Mouse (Mus musculus) hindbrain, embryonic 11.5 days (tissue): ENCODE measurements around the gene Pomp. TPM values are rescaled to one million over a fixed set of nuclear protein-coding genes. Genes with fewer than 3 reads are reported as not detected.

Experiments
- ATAC-seq: fragments of 200-750 bp; cut with Nextera tagmentation; 2 replicates; pipeline ENCODE4 v1.8.0; 2017; ENCODE audit warnings: mild to moderate bottlenecking, moderate TSS enrichment, moderate library complexity; ENCODE audit not compliant: low FRiP score
- DNase-seq: peaks from one replicate; pipeline ENCODE4 v3.0.0-alpha.2; 2015; ENCODE audit warnings: low spot score
- H3K27ac ChIP-seq: fragments of 300-500 bp; sonication (generic); 2 replicates; pipeline ENCODE4 v1.5.1; 2014; ENCODE audit warnings: mild to moderate bottlenecking, low read depth, low read length
- H3K27me3 ChIP-seq: fragments of 300-500 bp; sonication (generic); 2 replicates; pipeline ENCODE4 v1.6.1; 2014; ENCODE audit warnings: mild to moderate bottlenecking, low read length, moderate library complexity, mixed read lengths; ENCODE audit not compliant: control insufficient read depth, insufficient read depth
- H3K36me3 ChIP-seq: fragments of 300-500 bp; sonication (generic); 2 replicates; pipeline ENCODE4 v1.6.1; 2014; ENCODE audit warnings: mild to moderate bottlenecking, low read length, moderate library complexity, mixed read lengths; ENCODE audit not compliant: control insufficient read depth, insufficient read depth
- H3K4me1 ChIP-seq: fragments of 300-500 bp; sonication (generic); replicated peaks from 2 replicates; pipeline ENCODE4 v1.6.1; 2014; ENCODE audit warnings: low read length, mixed read lengths; ENCODE audit not compliant: control insufficient read depth, insufficient read depth
- H3K4me2 ChIP-seq: fragments of 300-500 bp; sonication (generic); replicated peaks from 2 replicates; pipeline ENCODE4 v1.6.1; 2014; ENCODE audit warnings: mild to moderate bottlenecking, low read depth, low read length
- H3K4me3 ChIP-seq: fragments of 300-500 bp; sonication (generic); 2 replicates; pipeline ENCODE4 v1.5.1; 2014; ENCODE audit warnings: low read depth, low read length
- H3K9ac ChIP-seq: fragments of 300-500 bp; sonication (generic); 2 replicates; pipeline ENCODE4 v1.6.1; 2014; ENCODE audit warnings: low read depth, low read length
- H3K9me3 ChIP-seq: fragments of 300-500 bp; sonication (generic); 2 replicates; pipeline ENCODE4 v1.6.1; 2016; ENCODE audit warnings: low read length; ENCODE audit not compliant: control insufficient read depth
- WGBS: fragments of 180-500 bp; shearing (Covaris S2); extraction: QIAGEN DNeasy Blood & Tissue Kit; methylation state at CpG from one replicate; pipeline ENCODE4 v1.1.7; 2014; 5-methylcytosine and 5-hydroxymethylcytosine counted together
- polyA plus RNA-seq: library from polyadenylated mRNA; unstranded; fragments of >200 nt; fragmentation: Nextera tagmentation; extraction: Ambion mirVana; gene quantifications from 2 replicates; pipeline ENCODE4 v1.2.1, GENCODE M21; 2014

Pomp gene
- 542 and 546 TPM in 2 replicates for polyA plus RNA-seq

DNA sequence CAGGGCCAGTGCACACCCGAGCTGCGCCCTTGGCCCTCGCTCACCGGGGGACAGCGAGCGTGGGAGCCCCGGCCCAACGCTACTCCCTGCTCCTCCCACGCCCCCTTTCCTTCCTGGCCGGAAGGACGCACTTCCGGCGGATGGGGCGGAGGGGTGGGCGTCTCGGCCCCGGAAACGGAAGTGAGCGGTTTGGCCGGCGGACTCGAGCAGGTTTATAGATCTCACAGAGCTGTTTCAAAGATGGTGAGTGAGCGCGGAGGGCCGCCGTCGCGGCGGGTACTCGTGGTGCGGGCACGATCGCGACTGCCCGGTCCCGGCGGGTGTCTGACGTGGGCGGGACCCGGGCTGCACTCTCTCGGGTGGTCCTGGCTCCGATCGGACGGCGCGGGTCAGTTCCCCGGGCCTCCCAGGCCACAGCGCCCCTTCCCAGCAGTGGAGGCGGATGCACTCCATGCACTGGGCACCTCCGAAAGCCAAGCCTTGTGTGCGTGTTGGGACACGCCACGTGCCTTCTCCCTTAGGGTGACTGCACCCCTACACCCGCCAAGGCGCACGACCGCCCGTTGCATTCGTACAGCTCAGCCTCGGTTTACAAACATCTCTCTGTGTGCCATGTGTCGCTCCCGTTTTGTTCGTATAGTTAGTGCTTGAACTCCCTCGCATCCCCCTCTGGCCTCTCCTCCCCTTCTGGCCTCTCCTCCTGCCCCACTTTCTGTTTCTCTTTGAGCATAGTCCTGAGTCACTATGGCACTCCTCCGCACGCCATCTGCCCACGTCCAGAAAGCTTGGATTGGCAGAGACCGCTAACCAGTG lies at the start of gene Pomp:
Gene Pomp (plus strand): TSS at position 13 of the 813 bp plus-strand sequence.
- Histone ChIP-seq H3K27me3 (no peaks in the 10 kb centered on the region), H3K9me3 (no peaks in the 10 kb centered on the region), H3K4me2 (peak within 1 kb of the TSS; percentile 72), H3K27ac (0 out of 2 replicates have a peak within 1 kb of the TSS, but pooled peaks have one; percentile 25), H3K36me3 (no peaks in the 10 kb centered on the region), H3K9ac (peak within 1 kb of the TSS; percentile 68), H3K4me3 (peak within 1 kb of the TSS; percentile 89), H3K4me1 (peaks cover 3% of the 10 kb centered on the region; the same call in 1 of the 2 replicates)
- WGBS: under 1% methylated on average over 59 of the region's 68 CpGs
- DNase-seq (peak; percentile 96), ATAC-seq (peak; percentile 94)

DNA sequence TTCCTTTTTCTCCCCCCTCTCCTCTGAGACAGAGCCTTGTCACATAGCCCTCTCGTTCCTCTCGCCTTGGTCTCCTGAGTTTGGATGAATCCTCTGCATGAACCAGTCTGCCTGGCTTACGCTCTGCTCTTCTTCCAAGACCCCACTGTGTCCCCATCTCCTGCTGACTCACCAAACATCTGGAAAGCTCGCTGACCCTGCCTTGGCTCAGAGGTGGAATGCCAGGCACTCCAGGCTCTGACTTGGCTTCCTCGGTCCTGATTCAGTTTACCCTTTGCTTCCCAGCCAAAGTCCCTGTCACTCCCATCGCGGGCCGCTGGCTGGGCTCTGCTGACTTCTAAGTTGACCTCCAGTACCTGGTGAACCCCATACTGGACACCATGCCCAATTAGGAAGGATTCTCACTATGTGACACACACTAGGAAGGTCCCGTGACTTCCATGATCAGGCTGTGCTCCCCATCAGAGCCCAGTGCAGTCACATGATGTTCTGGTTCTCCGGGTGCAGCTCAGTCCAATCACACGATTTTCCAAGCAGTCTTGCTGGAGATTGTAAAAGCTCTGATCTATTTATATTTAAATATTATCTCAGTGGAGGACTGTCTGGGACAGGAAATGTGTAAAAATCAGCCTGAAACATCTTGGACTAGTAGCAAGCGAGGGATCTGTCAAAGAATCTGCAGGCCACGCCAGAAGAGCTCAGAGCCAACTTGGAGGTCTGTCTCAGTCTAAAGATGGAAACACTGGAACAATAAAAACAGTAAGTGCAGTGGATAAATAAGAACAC lies 47.8 kb upstream of the Pomp start:
- 80% methylated on average over 13 of the region's 13 CpGs for WGBS
- Histone ChIP-seq H3K27ac (no peak overlapping the region), H3K4me2 (no peak overlapping the region), H3K27me3 (no peaks in the 10 kb centered on the region), H3K36me3 (no peaks in the 10 kb centered on the region), H3K9me3 (no peaks in the 10 kb centered on the region), H3K4me3 (no peak overlapping the region), H3K4me1 (no peaks in the 10 kb centered on the region), H3K9ac (no peak overlapping the region)
- ATAC-seq (no peak), DNase-seq (no peak)

DNA sequence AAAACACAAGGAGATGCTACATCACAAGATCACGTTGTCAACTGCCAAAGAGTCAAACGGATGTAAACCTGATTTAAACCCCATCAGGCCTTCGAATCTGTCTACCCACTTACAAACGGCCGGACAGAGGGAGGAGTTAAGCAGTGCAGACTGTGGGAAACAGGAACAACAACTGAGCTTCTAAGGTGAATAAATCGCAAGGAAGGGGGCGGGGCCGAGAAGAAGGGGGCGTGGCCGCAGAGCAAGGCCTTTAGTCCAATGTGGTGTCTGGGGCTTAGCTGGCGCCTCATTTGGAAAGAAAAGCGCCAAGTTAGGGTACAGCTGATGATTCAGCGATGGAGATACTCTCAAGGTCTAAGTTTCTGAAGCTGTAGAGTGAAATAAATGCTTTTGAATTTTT lies 45.3 kb upstream of the Pomp start:
- 84% methylated on average over 13 of the region's 13 CpGs for WGBS
- Histone ChIP-seq H3K9ac (no peak overlapping the region), H3K36me3 (no peaks in the 10 kb centered on the region), H3K27ac (no peak overlapping the region), H3K4me3 (no peak overlapping the region), H3K27me3 (no peaks in the 10 kb centered on the region), H3K4me1 (no peaks in the 10 kb centered on the region), H3K9me3 (no peaks in the 10 kb centered on the region), H3K4me2 (no peak overlapping the region)
- DNase-seq (no peak), ATAC-seq (no peak)

DNA sequence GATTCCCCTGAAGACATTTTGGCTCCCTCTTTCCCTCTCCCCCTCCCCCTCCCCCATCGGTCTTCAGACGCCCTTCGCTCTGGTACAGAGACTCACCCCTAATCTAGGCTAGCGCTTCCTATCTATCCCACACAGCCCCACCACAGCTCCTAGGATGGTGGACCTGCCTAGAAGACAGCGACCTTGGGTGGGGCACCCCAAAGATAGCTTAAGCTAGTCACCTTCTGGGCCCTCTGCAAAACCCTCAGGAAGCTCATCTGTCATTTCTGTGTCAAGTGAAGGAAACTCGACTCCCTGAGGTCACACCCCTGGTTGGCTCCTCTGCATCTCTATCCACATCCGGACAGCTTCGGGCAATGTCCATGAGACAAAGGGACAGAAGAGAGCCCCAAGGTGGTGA lies 44.7 kb upstream of the Pomp start:
- Histone ChIP-seq H3K4me2 (no peak overlapping the region), H3K36me3 (no peaks in the 10 kb centered on the region), H3K4me3 (no peak overlapping the region), H3K9ac (no peak overlapping the region), H3K9me3 (no peaks in the 10 kb centered on the region), H3K27ac (no peak overlapping the region), H3K4me1 (no peaks in the 10 kb centered on the region), H3K27me3 (no peaks in the 10 kb centered on the region)
- no peak for DNase-seq
- ATAC-seq: no peak
- WGBS: 85% methylated on average over 8 of the region's 8 CpGs

DNA sequence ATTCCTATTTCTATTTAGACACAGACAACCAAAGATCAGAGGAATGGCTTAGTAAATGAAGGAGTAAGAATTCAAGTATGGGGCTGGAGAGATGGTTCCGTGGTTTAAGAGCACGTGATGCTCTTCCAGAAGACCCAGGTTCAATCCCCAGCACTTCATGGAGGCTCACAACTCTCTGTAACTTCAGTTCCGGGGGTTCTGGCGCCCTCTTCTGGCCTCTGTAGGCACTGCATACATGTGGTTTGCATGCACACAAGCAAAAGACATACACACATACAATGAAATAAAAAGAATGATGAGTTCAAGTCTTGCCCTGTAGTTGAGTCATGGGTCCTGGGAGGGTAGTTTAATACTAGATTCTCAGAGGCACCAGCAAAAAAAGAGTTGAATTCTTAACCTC lies 43.8 kb upstream of the Pomp start:
- ATAC-seq: no peak
- H3K4me2 ChIP-seq: no peak overlapping the region
- H3K9ac ChIP-seq: no peak overlapping the region
- WGBS: 73% methylated on average over 4 of the region's 4 CpGs
- H3K27ac ChIP-seq: no peak overlapping the region
- H3K4me1 ChIP-seq: no peaks in the 10 kb centered on the region
- no peak overlapping the region for H3K4me3 ChIP-seq
- H3K36me3 ChIP-seq: no peaks in the 10 kb centered on the region
- DNase-seq: no peak
- no peaks in the 10 kb centered on the region for H3K27me3 ChIP-seq
- H3K9me3 ChIP-seq: no peaks in the 10 kb centered on the region

DNA sequence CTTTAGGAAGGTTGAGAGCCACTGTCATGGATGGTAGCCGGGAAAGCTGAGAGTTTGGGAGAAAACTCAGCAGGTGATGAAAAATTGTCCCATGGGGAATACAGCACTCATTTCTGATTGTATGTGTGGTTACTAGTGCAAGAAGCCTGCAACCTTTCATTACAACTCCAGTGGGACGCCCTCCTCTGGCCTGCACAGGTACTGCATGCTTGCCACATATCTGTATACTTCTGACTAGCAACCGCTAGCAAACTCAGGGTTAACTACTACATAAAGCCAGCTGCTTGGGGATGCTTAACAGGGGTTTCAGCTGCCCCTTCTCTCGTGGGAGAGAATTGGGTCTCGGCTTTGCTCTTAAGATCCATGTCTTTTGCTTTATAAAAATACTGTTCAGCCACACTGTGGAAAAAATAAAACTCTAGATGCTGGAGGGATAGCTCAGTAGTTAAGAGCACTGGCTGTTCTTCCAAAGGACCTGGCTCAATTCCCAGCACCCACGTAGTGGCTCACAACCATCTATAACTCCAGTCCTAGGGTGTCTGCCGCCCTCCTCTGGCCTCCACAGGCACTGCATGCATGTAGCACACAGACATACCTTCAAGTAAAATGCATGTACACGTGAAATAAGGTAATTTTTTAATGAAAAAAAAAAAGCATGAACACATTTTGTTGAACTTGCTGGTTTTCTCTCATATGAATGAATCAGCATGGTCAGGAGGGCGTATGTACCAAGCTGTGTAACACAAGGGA lies 42.3 kb upstream of the Pomp start:
- H3K4me1 ChIP-seq: no peaks in the 10 kb centered on the region
- H3K4me3 ChIP-seq: no peak overlapping the region
- no peak for ATAC-seq
- no peak for DNase-seq
- H3K27me3 ChIP-seq: no peaks in the 10 kb centered on the region
- 90% methylated on average over 9 of the region's 9 CpGs for WGBS
- no peaks in the 10 kb centered on the region for H3K36me3 ChIP-seq
- H3K4me2 ChIP-seq: no peak overlapping the region
- H3K27ac ChIP-seq: no peak overlapping the region
- no peaks in the 10 kb centered on the region for H3K9me3 ChIP-seq
- no peak overlapping the region for H3K9ac ChIP-seq

DNA sequence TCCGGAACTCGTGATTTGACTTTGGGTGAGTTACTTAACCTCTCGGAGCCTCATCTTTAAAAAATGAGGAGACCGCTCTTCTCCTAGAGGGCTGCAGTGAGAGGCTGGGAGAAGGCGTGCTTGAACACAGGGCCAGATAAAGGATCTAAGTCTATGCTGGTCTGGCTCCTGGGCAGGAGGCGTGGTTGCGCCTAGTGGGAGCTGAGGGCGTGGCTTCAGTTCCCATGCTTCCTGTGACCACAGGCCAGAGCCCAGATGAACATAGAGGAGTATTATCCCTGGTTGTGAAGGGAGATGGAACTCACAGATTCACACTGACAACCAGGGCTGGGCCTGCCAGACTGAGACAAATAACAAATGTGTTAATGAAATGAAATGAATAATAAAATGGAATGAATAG lies 41.4 kb upstream of the Pomp start:
- no peaks in the 10 kb centered on the region for H3K4me1 ChIP-seq
- H3K9me3 ChIP-seq: no peaks in the 10 kb centered on the region
- no peak overlapping the region for H3K27ac ChIP-seq
- no peaks in the 10 kb centered on the region for H3K36me3 ChIP-seq
- no peak overlapping the region for H3K4me2 ChIP-seq
- 94% methylated on average over 8 of the region's 8 CpGs for WGBS
- ATAC-seq: no peak
- no peak for DNase-seq
- H3K27me3 ChIP-seq: no peaks in the 10 kb centered on the region
- H3K4me3 ChIP-seq: no peak overlapping the region
- no peak overlapping the region for H3K9ac ChIP-seq

DNA sequence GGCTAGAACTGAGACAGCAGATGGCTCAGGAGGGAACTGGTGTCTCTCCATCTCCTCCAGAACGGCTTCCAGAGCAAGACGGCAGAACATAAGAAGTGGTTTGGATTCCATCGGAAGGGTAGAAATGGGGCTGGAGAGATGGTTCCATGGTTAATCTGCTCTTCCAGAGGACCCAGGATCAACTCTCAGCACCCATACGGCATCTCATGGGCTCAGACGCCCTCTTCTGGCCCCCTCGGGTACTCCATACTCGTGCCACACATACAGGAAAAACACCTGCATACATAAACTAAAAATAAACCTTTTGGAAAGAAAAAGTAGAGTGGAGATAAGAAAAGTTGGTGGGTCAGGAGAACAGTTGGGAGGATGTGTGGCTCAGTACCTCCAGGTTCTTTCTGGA lies 40.4 kb upstream of the Pomp start:
- H3K27me3 ChIP-seq: no peaks in the 10 kb centered on the region
- no peak for DNase-seq
- no peaks in the 10 kb centered on the region for H3K4me1 ChIP-seq
- H3K9ac ChIP-seq: no peak overlapping the region
- no peaks in the 10 kb centered on the region for H3K9me3 ChIP-seq
- no peak overlapping the region for H3K4me2 ChIP-seq
- no peaks in the 10 kb centered on the region for H3K36me3 ChIP-seq
- H3K27ac ChIP-seq: no peak overlapping the region
- no peak for ATAC-seq
- 84% methylated on average over 7 of the region's 7 CpGs for WGBS
- no peak overlapping the region for H3K4me3 ChIP-seq
